Mouse (Mus musculus) heart, embryonic 11.5 days (tissue): ENCODE data around the gene Olfr68. TPM values are rescaled to one million over a fixed set of nuclear protein-coding genes. Genes with fewer than 3 reads are reported as not detected.
A peak's percentile ranks its signal among the peaks of the same experiment; 100 is the strongest.
"Not testable (repeated sequence)": the region's sequence is repeated elsewhere in the genome, so short reads cannot be mapped to it uniquely, and the experiment has no call there.

Experiments used
- ATAC-seq: fragments of 200-750 bp; cut with Nextera tagmentation; replicated peaks from 2 replicates; pipeline ENCODE4 v1.8.0; 2017; ENCODE audit warnings: moderate library complexity; ENCODE audit not compliant: insufficient number of reproducible peaks, low FRiP score, low TSS enrichment
- H3K27ac ChIP-seq: fragments of 300-500 bp; sonication (generic); 2 replicates; pipeline ENCODE4 v1.5.1; 2014; ENCODE audit warnings: mild to moderate bottlenecking, low read depth, low read length
- H3K27me3 ChIP-seq: fragments of 300-500 bp; sonication (generic); 2 replicates; pipeline ENCODE4 v1.6.1; 2014; ENCODE audit warnings: mild to moderate bottlenecking, low read length, mixed read lengths; ENCODE audit not compliant: control insufficient read depth, insufficient read depth
- H3K36me3 ChIP-seq: fragments of 300-500 bp; sonication (generic); 2 replicates; pipeline ENCODE4 v1.6.1; 2014; ENCODE audit warnings: mild to moderate bottlenecking, low read length, moderate library complexity, mixed read lengths; ENCODE audit not compliant: control insufficient read depth, insufficient read depth
- H3K4me1 ChIP-seq: fragments of 300-500 bp; sonication (generic); 2 replicates; pipeline ENCODE4 v1.6.1; 2014; ENCODE audit warnings: low read length; ENCODE audit not compliant: control insufficient read depth, insufficient read depth
- H3K4me2 ChIP-seq: fragments of 300-500 bp; sonication (generic); 2 replicates; pipeline ENCODE4 v1.6.1; 2014; ENCODE audit warnings: mild to moderate bottlenecking, moderate library complexity
- H3K4me3 ChIP-seq: fragments of 300-500 bp; sonication (generic); 2 replicates; pipeline ENCODE4 v1.5.1; 2014; ENCODE audit warnings: low read depth, low read length
- H3K9ac ChIP-seq: fragments of 300-500 bp; sonication (generic); 2 replicates; pipeline ENCODE4 v1.6.1; 2014; ENCODE audit warnings: mild to moderate bottlenecking, low read depth, low read length, moderate library complexity
- H3K9me3 ChIP-seq: fragments of 300-500 bp; sonication (generic); replicated peaks from 2 replicates; pipeline ENCODE4 v1.6.1; 2016; ENCODE audit warnings: low read length; ENCODE audit not compliant: control insufficient read depth
- WGBS: fragments of 180-500 bp; shearing (Covaris S2); extraction: QIAGEN DNeasy Blood & Tissue Kit; methylation state at CpG from one replicate; pipeline ENCODE4 v1.1.7; 2014; ENCODE audit not compliant: insufficient replicate concordance; 5-methylcytosine and 5-hydroxymethylcytosine counted together
- polyA plus RNA-seq: library from polyadenylated mRNA; unstranded; fragments of >200 nt; fragmentation: Nextera tagmentation; extraction: Ambion mirVana; gene quantifications from 2 replicates; pipeline ENCODE4 v1.2.1, GENCODE M21; 2014

Gene Olfr68
- polyA plus RNA-seq, 1 experiment from 2014 or later, result not detected

DNA sequence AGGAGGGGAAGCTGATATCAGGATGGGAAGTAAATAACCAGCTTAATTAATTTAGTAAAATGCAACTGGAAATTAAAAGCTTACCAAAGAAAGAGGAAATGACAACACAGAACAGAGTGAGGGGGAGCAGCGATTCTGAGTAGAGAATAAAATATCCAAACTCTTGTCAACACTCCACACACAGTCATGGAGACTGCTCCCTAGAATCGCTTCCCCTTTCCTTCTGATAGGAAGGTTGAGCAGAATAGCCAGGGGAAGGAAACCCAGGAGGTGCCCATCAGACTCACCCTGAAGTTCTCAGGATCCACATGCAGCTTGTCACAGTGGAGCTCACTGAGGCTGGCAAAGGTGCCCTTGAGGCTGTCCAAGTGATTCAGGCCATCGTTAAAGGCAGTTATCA is 33.7 kb upstream of the Olfr68 start:
- H3K27ac ChIP-seq, H3K4me3 ChIP-seq, H3K9me3 ChIP-seq, H3K9ac ChIP-seq, H3K4me1 ChIP-seq, H3K27me3 ChIP-seq, H3K36me3 ChIP-seq, ATAC-seq, H3K4me2 ChIP-seq: not testable (repeated sequence)
- WGBS, result no CpG with 5 or more reads among the region's 3 CpGs

DNA sequence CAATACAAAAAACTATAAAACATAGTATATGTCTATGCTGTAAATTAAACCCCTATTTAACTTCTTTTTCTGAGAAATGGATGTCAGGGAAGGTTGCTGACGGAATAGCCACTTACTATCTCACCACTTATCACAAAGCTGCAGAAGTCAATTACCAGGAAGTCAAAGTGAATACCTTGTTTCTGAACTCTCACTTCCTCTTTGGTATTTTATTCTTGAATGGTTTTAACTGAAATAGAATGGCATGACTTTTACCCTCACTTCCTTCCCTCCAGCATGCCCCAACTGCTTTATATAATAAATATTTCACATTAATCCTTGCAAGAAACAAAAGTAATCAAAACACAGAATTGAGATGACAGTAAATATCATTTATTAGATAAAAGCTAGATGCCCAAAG is 32.7 kb upstream of the Olfr68 start:
- Histone ChIP-seq H3K27me3 (no peaks in the 10 kb centered on the region), H3K36me3 (no peaks in the 10 kb centered on the region), H3K4me3 (peak overlapping the region; percentile 21; the same call in 1 of the 2 replicates), H3K4me1 (peaks cover 5% of the 10 kb centered on the region; the same call in 1 of the 2 replicates), H3K9ac (no peak overlapping the region), H3K27ac (peak overlapping the region; percentile 50; the same call in 1 of the 2 replicates), H3K9me3 (no peaks in the 10 kb centered on the region), H3K4me2 (no peak overlapping the region)
- WGBS, result 37% methylated on average over 1 of the region's 1 CpGs
- no peak for ATAC-seq

DNA sequence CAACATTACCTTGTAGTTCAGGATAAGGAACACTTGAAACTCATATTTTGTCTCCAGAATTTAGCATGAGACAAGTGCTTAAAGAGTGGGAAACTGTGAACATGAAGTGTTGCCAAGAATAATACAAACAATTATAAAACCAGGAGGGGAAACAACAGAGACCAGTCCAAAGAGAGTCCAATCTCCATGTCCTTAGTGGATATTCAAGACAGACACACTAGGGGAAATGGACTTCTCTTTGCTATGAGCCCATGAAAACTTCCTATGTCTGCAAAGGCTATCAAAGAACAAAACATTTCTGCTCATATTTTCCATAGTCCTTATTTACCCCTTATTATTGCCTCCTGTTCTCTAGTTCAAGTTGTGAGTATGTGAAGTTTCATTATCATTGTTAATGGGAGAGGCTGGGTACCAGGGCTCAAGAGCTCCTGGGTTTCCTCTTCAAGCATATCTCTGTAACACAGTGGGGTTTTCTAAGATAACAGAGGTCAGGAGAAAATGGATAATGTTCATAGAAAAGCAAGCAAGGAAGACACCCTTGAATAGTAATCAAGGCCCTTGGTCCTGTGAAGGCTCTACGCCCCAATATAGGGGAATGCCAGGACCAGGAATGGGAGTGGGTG is 31.8 kb upstream of the Olfr68 start:
- Histone ChIP-seq H3K9ac (no peak overlapping the region), H3K9me3 (no peaks in the 10 kb centered on the region), H3K27ac (peak overlapping the region; percentile 68; the same call in 1 of the 2 replicates), H3K36me3 (no peaks in the 10 kb centered on the region), H3K4me3 (no peak overlapping the region), H3K4me1 (peaks cover 5% of the 10 kb centered on the region; the same call in 1 of the 2 replicates), H3K4me2 (no peak overlapping the region; the same call in 1 of the 2 replicates), H3K27me3 (no peaks in the 10 kb centered on the region)
- peak; percentile 39 for ATAC-seq
- WGBS, result 40% methylated on average over 1 of the region's 1 CpGs

DNA sequence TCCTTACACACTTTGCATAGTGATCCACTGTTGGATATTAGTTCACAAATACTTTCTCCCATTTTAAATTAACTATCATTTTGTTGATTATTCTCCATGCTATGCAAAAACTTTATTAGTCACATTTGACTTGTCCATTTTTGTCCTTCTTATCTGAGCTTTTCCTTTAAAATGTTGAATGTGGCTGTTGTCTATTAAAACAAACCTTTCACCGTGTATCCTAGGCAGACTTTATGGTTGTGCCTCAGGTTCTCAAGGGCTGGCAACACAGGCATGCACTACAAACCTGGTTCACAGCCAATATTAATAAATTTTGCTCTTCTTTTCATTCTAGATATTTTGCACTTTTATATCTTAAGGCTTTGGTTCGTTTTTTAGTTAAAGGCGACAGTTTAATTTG is 31.2 kb upstream of the Olfr68 start:
- Histone ChIP-seq H3K36me3 (no peaks in the 10 kb centered on the region), H3K4me2 (no peak overlapping the region), H3K4me1 (peaks cover 5% of the 10 kb centered on the region; the same call in 1 of the 2 replicates), H3K27ac (no peak overlapping the region; the same call in 1 of the 2 replicates), H3K27me3 (no peaks in the 10 kb centered on the region), H3K4me3 (no peak overlapping the region), H3K9ac (no peak overlapping the region), H3K9me3 (no peaks in the 10 kb centered on the region)
- no peak for ATAC-seq
- WGBS, result 67% methylated on average over 3 of the region's 3 CpGs

DNA sequence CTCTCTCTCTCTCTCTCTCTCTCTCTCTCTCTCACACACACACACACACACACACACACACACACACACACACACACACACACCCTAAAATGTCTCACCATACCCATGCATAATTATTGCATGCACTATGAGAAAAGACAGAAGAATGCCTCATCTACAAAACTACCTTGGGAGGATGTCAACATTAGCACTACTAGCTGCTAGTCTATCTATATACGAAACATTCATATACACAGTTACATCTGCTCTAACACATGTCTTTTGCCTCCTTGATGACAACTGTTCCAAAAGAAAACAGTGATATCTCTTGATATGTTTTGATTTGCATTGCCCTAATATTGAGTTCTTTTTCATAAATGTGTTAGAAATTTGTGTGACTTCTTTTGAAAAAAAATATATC is 30.8 kb upstream of the Olfr68 start:
- Histone ChIP-seq H3K27me3 (no peaks in the 10 kb centered on the region), H3K36me3 (no peaks in the 10 kb centered on the region), H3K4me3 (no peak overlapping the region), H3K9ac (no peak overlapping the region), H3K4me2 (no peak overlapping the region), H3K27ac (0 out of 2 replicates have a peak overlapping the region, but pooled peaks have one; percentile 46), H3K9me3 (no peaks in the 10 kb centered on the region), H3K4me1 (peaks cover 5% of the 10 kb centered on the region; the same call in 1 of the 2 replicates)
- 75% methylated on average over 1 of the region's 1 CpGs for WGBS
- ATAC-seq, result no peak

DNA sequence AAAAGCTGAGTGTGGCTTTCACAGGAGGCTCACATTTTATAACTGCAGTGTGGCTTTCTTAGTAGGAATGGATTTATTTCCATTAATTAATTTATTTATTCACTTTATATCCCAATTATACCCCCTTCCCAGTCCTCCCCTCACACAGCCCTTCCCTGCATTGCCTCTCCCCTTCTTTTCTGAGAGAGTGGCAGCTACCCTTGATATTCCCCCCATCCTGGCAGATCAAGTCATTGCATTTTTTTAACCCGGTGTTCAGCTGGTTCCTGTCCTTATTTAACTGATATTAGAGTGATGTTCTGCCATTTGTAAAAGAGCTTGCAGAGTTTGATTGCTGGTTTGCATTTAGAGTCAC is 30.3 kb upstream of the Olfr68 start:
- H3K4me2 ChIP-seq, result no peak overlapping the region; the same call in 1 of the 2 replicates
- no peaks in the 10 kb centered on the region for H3K36me3 ChIP-seq
- no peaks in the 10 kb centered on the region for H3K27me3 ChIP-seq
- 0 out of 2 replicates have a peak overlapping the region, but pooled peaks have one; percentile 46 for H3K27ac ChIP-seq
- ATAC-seq, result no peak
- H3K9me3 ChIP-seq, result no peaks in the 10 kb centered on the region
- H3K4me1 ChIP-seq, result peaks cover 5% of the 10 kb centered on the region; the same call in 1 of the 2 replicates
- no peak overlapping the region for H3K4me3 ChIP-seq
- H3K9ac ChIP-seq, result no peak overlapping the region
- WGBS, result 44% methylated on average over 1 of the region's 1 CpGs

DNA sequence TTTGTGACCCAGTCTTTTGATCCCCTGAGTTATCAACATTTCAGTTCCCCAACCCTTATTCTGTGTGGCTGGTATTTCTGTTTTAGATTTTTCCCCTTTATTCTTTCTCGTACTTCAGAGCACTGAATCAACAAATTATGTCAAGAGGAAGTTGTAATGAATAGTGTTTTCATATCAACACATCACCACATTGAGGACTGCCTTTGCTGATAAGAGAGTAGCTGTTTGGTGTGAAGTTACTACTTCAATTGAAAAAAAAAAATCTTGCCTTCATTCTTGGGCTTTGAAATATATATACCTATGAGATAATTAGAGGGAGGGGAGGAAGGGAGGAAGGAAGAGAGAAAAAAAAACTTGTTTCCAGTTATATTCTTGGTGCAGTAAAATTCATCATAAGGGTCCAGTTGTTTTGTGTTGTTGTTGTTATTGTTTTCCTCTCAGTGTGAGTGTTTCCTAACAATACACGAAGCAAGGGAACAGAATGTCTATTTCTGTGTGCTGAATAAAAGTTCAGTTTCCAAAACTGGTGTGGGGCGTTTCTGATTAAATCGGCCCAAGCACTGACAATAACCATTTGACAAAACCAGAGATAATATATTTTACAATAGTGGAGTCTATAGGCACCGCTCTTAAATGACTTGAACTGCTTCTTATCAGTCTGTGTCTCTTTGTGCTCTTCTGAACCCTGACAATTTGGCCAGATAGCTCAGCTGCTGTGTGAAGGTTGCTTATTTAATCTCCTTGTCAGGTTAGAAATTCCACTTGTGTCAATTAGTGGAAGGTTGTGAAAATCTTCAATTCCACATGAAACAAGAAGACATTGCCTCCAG is 29.7 kb upstream of the Olfr68 start:
- Histone ChIP-seq H3K27ac (0 out of 2 replicates have a peak overlapping the region, but pooled peaks have one; percentile 46), H3K4me1 (peaks cover 5% of the 10 kb centered on the region; the same call in 1 of the 2 replicates), H3K4me3 (no peak overlapping the region), H3K9ac (no peak overlapping the region), H3K9me3 (no peaks in the 10 kb centered on the region), H3K27me3 (no peaks in the 10 kb centered on the region), H3K36me3 (no peaks in the 10 kb centered on the region), H3K4me2 (no peak overlapping the region; the same call in 1 of the 2 replicates)
- no peak for ATAC-seq
- 17% methylated on average over 5 of the region's 5 CpGs for WGBS

DNA sequence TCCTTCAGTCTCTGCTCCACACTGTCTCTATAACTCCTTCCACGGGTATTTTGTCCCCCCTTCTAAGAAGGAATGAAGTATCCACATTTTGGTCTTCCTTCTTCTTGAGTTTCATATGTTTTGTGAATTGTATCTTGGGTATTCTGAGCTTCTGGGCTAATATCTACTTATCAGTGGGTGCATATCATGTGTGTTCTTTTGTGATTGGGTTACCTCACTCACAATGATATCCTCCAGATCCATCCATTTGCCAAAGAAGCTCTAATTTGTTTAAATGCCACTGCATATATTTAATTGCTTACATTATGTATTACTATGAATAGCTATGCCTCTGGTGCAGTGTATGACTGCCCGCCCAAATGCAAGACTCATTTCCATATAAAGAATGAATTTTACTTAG is 28.6 kb upstream of the Olfr68 start:
- not testable (repeated sequence) for H3K4me3 ChIP-seq, H3K4me1 ChIP-seq, H3K9ac ChIP-seq, H3K27me3 ChIP-seq, H3K4me2 ChIP-seq, H3K36me3 ChIP-seq, ATAC-seq, H3K27ac ChIP-seq, H3K9me3 ChIP-seq
- 66% methylated on average over 2 of the region's 2 CpGs for WGBS
